Mouse (Mus musculus): ENCODE data around the gene Cntn4. TPM values are rescaled to one million over a fixed set of nuclear protein-coding genes. Genes with fewer than 3 reads are reported as not detected.

Gene Cntn4
- polyA plus RNA-seq, 1 experiment from 2014 or later = 15.3 TPM

DNA sequence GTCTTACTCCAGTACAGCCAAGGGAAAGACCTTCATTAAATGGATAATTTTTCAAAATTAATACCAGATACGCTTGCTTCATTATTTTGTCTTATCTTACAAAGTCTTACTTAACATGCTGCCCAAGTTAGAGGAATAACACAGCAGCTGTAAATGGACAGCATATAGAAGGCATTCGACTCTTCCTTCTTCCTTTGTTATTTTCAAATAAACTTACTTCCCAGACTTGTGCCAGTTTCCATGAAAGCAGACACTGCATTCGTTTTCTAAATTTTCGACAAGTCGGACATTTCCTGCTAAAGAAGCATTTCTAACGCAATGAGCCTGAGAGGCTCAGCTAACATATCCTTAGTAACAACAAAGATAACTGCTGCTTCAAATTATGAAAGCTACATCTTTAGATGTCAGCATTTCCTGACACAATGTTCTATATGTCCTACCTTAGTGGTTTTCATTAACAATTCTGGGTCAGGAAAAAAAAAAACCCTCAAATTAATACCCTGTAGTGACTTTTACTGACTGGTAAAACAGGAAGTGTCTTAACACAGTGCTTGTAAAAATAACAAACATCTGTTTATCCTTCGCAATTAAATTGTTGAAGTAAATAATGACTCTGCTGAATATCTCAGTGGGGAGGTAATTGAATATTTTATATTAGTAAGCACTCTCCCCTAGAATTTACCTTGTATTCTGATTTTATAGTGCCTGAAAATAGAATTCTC, 1068.4 kb downstream of the Cntn4 start:
- Histone ChIP-seq H3K9ac (no peak overlapping the region), H3K4me2 (replicated peaks) (no peak overlapping the region), H3K4me1 (no peaks in the 10 kb centered on the region), H3K27ac (replicated peaks) (no peak overlapping the region), H3K9me3 (replicated peaks) (no peaks in the 10 kb centered on the region), H3K27me3 (no peaks in the 10 kb centered on the region), H3K36me3 (no peaks in the 10 kb centered on the region), H3K4me3 (replicated peaks) (no peak overlapping the region)
- ATAC-seq (ENCODE audit: insufficient number of reproducible peaks, low FRiP score, low TSS enrichment, low read depth) = no peak
- 56% methylated on average over 7 of the region's 7 CpGs for WGBS

DNA sequence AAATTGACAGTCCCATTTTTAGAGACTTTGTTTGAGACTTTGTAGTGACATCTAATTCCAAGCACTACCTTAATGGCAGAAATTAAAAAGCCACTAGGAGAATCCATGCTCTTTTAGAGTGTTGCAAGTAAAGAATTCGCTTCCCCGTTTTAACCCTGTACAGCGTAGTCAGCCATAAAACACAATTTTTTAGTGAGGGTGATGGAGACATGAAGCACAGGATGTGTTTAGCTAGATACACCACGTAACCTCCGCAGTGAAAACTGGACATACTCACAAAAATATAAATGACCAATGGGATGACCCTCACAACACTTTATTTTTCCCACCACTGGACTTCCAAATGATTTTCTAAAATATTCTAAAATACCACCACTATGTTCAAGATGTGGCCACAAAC, 1069.8 kb downstream of the Cntn4 start:
- Histone ChIP-seq H3K9ac (no peak overlapping the region), H3K4me1 (no peaks in the 10 kb centered on the region), H3K9me3 (replicated peaks) (no peaks in the 10 kb centered on the region), H3K27ac (replicated peaks) (no peak overlapping the region), H3K4me3 (replicated peaks) (no peak overlapping the region), H3K27me3 (no peaks in the 10 kb centered on the region), H3K4me2 (replicated peaks) (no peak overlapping the region), H3K36me3 (no peaks in the 10 kb centered on the region)
- ATAC-seq (ENCODE audit: insufficient number of reproducible peaks, low FRiP score, low TSS enrichment, low read depth) = no peak
- WGBS = 94% methylated on average over 5 of the region's 5 CpGs

- ATAC-seq (ENCODE audit: insufficient number of reproducible peaks, low FRiP score, low TSS enrichment, low read depth) = no peak
- Histone ChIP-seq H3K9ac (no peak overlapping the region), H3K4me3 (replicated peaks) (no peak overlapping the region), H3K27ac (replicated peaks) (no peak overlapping the region), H3K4me1 (no peaks in the 10 kb centered on the region), H3K27me3 (no peaks in the 10 kb centered on the region), H3K4me2 (replicated peaks) (no peak overlapping the region), H3K9me3 (replicated peaks) (no peaks in the 10 kb centered on the region), H3K36me3 (no peaks in the 10 kb centered on the region)
- 84% methylated on average over 3 of the region's 3 CpGs for WGBS
Observed at GRCm38 (mm10) chr6:106747804-106748203, 1070.3 kb downstream of the Cntn4 start.
